Mouse (Mus musculus): ENCODE data around the gene Nfkbil1. TPM values are rescaled to one million over a fixed set of nuclear protein-coding genes. Genes with fewer than 3 reads are reported as not detected.

Gene Nfkbil1
- polyA plus RNA-seq, 1 experiment from 2014 or later: 3.1 TPM

GRCm38 (mm10) chr17:35258492-35259478 lies 23.2 kb upstream of the Nfkbil1 start:
- H3K9me3 ChIP-seq (ENCODE audit: control insufficient read depth, low read length): no peaks in the 10 kb centered on the region
- WGBS: 55% methylated on average over 11 of the region's 14 CpGs
- no peak for ATAC-seq (ENCODE audit: insufficient number of reproducible peaks, insufficient read depth, low FRiP score, low read depth)
- peak overlapping the region; percentile 64; the same call in 1 of the 2 replicates for H3K4me2 ChIP-seq (ENCODE audit: low read length)
- no peak overlapping the region for H3K9ac ChIP-seq (ENCODE audit: low read length)
- peaks cover 6% of the 10 kb centered on the region for H3K36me3 ChIP-seq (ENCODE audit: control insufficient read depth, insufficient read depth, low read length)
- no peak overlapping the region for H3K27ac ChIP-seq (replicated peaks in 1 of 2; ENCODE audit: control insufficient read depth in 1 of 2, insufficient read depth in 1 of 2, low read depth in 2 of 2, low read length in 2 of 2)
- H3K4me1 ChIP-seq (ENCODE audit: control insufficient read depth in 2 of 2, insufficient read depth in 2 of 2, low read length in 2 of 2): no peaks in the 10 kb centered on the region; a peak in 1 of 4 replicates
- H3K4me3 ChIP-seq (ENCODE audit: control insufficient read depth in 1 of 2, insufficient read depth in 1 of 2, low read depth in 1 of 2, low read length in 2 of 2): no peak overlapping the region
- H3K27me3 ChIP-seq (ENCODE audit: control insufficient read depth, insufficient read depth, low read length): peaks cover 17% of the 10 kb centered on the region

GRCm38 (mm10) chr17:35257824-35258491 lies 22.4 kb upstream of the Nfkbil1 start:
- 12% methylated on average over 17 of the region's 17 CpGs for WGBS
- no peaks in the 10 kb centered on the region for H3K9me3 ChIP-seq (ENCODE audit: control insufficient read depth, low read length)
- H3K27ac ChIP-seq (replicated peaks in 1 of 2; ENCODE audit: control insufficient read depth in 1 of 2, insufficient read depth in 1 of 2, low read depth in 2 of 2, low read length in 2 of 2): no peak overlapping the region
- peak overlapping the region; percentile 30 to 43 for H3K4me3 ChIP-seq (ENCODE audit: control insufficient read depth in 1 of 2, insufficient read depth in 1 of 2, low read depth in 1 of 2, low read length in 2 of 2)
- peak overlapping the region; percentile 64 for H3K4me2 ChIP-seq (ENCODE audit: low read length)
- H3K27me3 ChIP-seq (ENCODE audit: control insufficient read depth, insufficient read depth, low read length): peaks cover 17% of the 10 kb centered on the region
- H3K9ac ChIP-seq (ENCODE audit: low read length): peak overlapping the region; percentile 66; the same call in 1 of the 2 replicates
- H3K4me1 ChIP-seq (ENCODE audit: control insufficient read depth in 2 of 2, insufficient read depth in 2 of 2, low read length in 2 of 2): no peaks in the 10 kb centered on the region; a peak in 1 of 4 replicates
- peaks cover 14% of the 10 kb centered on the region for H3K36me3 ChIP-seq (ENCODE audit: control insufficient read depth, insufficient read depth, low read length)
- no peak for ATAC-seq (ENCODE audit: insufficient number of reproducible peaks, insufficient read depth, low FRiP score, low read depth)

- no peak overlapping the region for H3K4me2 ChIP-seq (ENCODE audit: low read length)
These were observed 21.8 kb upstream of the Nfkbil1 start for GRCm38 (mm10) chr17:35257378-35257777.

GRCm38 (mm10) chr17:35255704-35256103 lies 20.1 kb upstream of the Nfkbil1 start:
- peaks cover 9% of the 10 kb centered on the region; the same call in 1 of the 2 replicates for H3K27me3 ChIP-seq (ENCODE audit: control insufficient read depth, insufficient read depth, low read length)
- H3K27ac ChIP-seq (replicated peaks in 1 of 2; ENCODE audit: control insufficient read depth in 1 of 2, insufficient read depth in 1 of 2, low read depth in 2 of 2, low read length in 2 of 2): no peak overlapping the region
- WGBS: 46% methylated on average over 4 of the region's 4 CpGs
- H3K4me2 ChIP-seq (ENCODE audit: low read length): no peak overlapping the region
- H3K4me1 ChIP-seq (ENCODE audit: control insufficient read depth in 2 of 2, insufficient read depth in 2 of 2, low read length in 2 of 2): no peaks in the 10 kb centered on the region; a peak in 1 of 4 replicates
- ATAC-seq (ENCODE audit: insufficient number of reproducible peaks, insufficient read depth, low FRiP score, low read depth): no peak
- peaks cover 37% of the 10 kb centered on the region for H3K36me3 ChIP-seq (ENCODE audit: control insufficient read depth, insufficient read depth, low read length)
- H3K9ac ChIP-seq (ENCODE audit: low read length): no peak overlapping the region
- H3K9me3 ChIP-seq (ENCODE audit: control insufficient read depth, low read length): no peaks in the 10 kb centered on the region
- H3K4me3 ChIP-seq (ENCODE audit: control insufficient read depth in 1 of 2, insufficient read depth in 1 of 2, low read depth in 1 of 2, low read length in 2 of 2): no peak overlapping the region

More at GRCm38 (mm10) chr17:35257378-35257777, 21.8 kb upstream of the Nfkbil1 start:
- Histone ChIP-seq H3K36me3 (ENCODE audit: control insufficient read depth, insufficient read depth, low read length) (peaks cover 20% of the 10 kb centered on the region), H3K27me3 (ENCODE audit: control insufficient read depth, insufficient read depth, low read length) (peaks cover 17% of the 10 kb centered on the region), H3K4me3 (ENCODE audit: control insufficient read depth in 1 of 2, insufficient read depth in 1 of 2, low read depth in 1 of 2, low read length in 2 of 2) (no peak overlapping the region), H3K27ac (replicated peaks in 1 of 2; ENCODE audit: control insufficient read depth in 1 of 2, insufficient read depth in 1 of 2, low read depth in 2 of 2, low read length in 2 of 2) (no peak overlapping the region), H3K9ac (ENCODE audit: low read length) (no peak overlapping the region), H3K4me1 (ENCODE audit: control insufficient read depth in 2 of 2, insufficient read depth in 2 of 2, low read length in 2 of 2) (no peaks in the 10 kb centered on the region; a peak in 1 of 4 replicates), H3K9me3 (ENCODE audit: control insufficient read depth, low read length) (no peaks in the 10 kb centered on the region)
- no peak for ATAC-seq (ENCODE audit: insufficient number of reproducible peaks, insufficient read depth, low FRiP score, low read depth)
- 62% methylated on average over 1 of the region's 1 CpGs for WGBS

- Histone ChIP-seq H3K4me1 (ENCODE audit: control insufficient read depth in 2 of 2, insufficient read depth in 2 of 2, low read length in 2 of 2) (no peaks in the 10 kb centered on the region; a peak in 1 of 4 replicates), H3K27ac (replicated peaks in 1 of 2; ENCODE audit: control insufficient read depth in 1 of 2, insufficient read depth in 1 of 2, low read depth in 2 of 2, low read length in 2 of 2) (no peak overlapping the region), H3K4me2 (ENCODE audit: low read length) (no peak overlapping the region), H3K9me3 (ENCODE audit: control insufficient read depth, low read length) (no peaks in the 10 kb centered on the region), H3K9ac (ENCODE audit: low read length) (no peak overlapping the region), H3K4me3 (ENCODE audit: control insufficient read depth in 1 of 2, insufficient read depth in 1 of 2, low read depth in 1 of 2, low read length in 2 of 2) (no peak overlapping the region), H3K27me3 (ENCODE audit: control insufficient read depth, insufficient read depth, low read length) (peaks cover 7% of the 10 kb centered on the region; the same call in 1 of the 2 replicates), H3K36me3 (ENCODE audit: control insufficient read depth, insufficient read depth, low read length) (peaks cover 41% of the 10 kb centered on the region)
- WGBS: 69% methylated on average over 3 of the region's 3 CpGs
- ATAC-seq (ENCODE audit: insufficient number of reproducible peaks, insufficient read depth, low FRiP score, low read depth): no peak
These were observed 19.7 kb upstream of the Nfkbil1 start for GRCm38 (mm10) chr17:35255301-35255700.

GRCm38 (mm10) chr17:35254241-35255098 lies 18.9 kb upstream of the Nfkbil1 start:
- no peak for ATAC-seq (ENCODE audit: insufficient number of reproducible peaks, insufficient read depth, low FRiP score, low read depth)

More at GRCm38 (mm10) chr17:35254241-35255098, 18.9 kb upstream of the Nfkbil1 start:
- Histone ChIP-seq H3K36me3 (ENCODE audit: control insufficient read depth, insufficient read depth, low read length) (peaks cover 49% of the 10 kb centered on the region), H3K9me3 (ENCODE audit: control insufficient read depth, low read length) (no peaks in the 10 kb centered on the region), H3K4me1 (ENCODE audit: control insufficient read depth in 2 of 2, insufficient read depth in 2 of 2, low read length in 2 of 2) (no peaks in the 10 kb centered on the region; a peak in 1 of 4 replicates), H3K4me3 (ENCODE audit: control insufficient read depth in 1 of 2, insufficient read depth in 1 of 2, low read depth in 1 of 2, low read length in 2 of 2) (no peak overlapping the region), H3K4me2 (ENCODE audit: low read length) (no peak overlapping the region), H3K27me3 (ENCODE audit: control insufficient read depth, insufficient read depth, low read length) (0 out of 2 replicates have a peak, but pooled peaks cover 3% of the 10 kb centered on the region), H3K9ac (ENCODE audit: low read length) (no peak overlapping the region), H3K27ac (replicated peaks in 1 of 2; ENCODE audit: control insufficient read depth in 1 of 2, insufficient read depth in 1 of 2, low read depth in 2 of 2, low read length in 2 of 2) (no peak overlapping the region)
- 58% methylated on average over 11 of the region's 11 CpGs for WGBS

All from heart, embryonic 14.5 days (tissue).